Mouse (Mus musculus): ENCODE data around the gene Tubb5. TPM values are rescaled to one million over a fixed set of nuclear protein-coding genes. Genes with fewer than 3 reads are reported as not detected.

Gene Tubb5
- total RNA-seq (2021), result 100 to 1,000 TPM; 188 to 218 TPM
- long read RNA-seq, experiment 1, transcript Tubb5-201 (4 exons, 2,649 nt), result major isoform, 188 of 228 reads
- long read RNA-seq, experiment 1, partial matches to known transcripts, result 1 of 228 reads
- long read RNA-seq, experiment 1, other reads (novel, unspliced or antisense), result 38 of 228 reads
- long read RNA-seq, experiment 2, transcript Tubb5-201 (4 exons, 2,649 nt), result major isoform, 106 of 117 reads
- long read RNA-seq, experiment 2, partial matches to known transcripts, result 0 of 117 reads
- long read RNA-seq, experiment 2, other reads (novel, unspliced or antisense), result 10 of 117 reads

DNA sequence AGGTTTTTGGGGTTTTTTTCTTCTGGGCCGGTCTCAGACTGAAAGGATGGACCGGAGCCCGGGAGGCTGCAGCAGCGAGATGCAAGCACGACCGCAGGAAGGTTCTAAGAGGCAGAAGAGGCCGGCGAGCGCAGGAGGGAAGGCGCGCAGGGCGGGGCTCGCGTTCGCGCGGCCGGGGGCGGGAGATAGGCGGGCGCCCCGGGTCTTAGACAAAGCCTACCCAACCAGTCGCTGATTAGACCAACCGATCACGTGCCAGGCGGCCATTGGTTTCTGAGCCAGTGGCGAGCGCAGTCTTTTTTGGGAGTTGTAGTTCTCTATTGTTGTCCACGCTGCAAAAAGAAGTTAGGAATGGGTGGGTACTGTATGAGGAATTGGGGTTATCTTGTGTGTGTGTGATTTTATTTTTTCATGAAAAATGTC, at the start of gene Tubb5:
TSS of gene Tubb5 (minus strand) at position 185 of the 423 bp plus-strand sequence.
- DNase-seq, result peak; percentile 98

- no peak for DNase-seq
Observed at GRCm38 (mm10) chr17:35887725-35888124, 49.6 kb upstream of the Tubb5 start.

- no peak for DNase-seq
Observed at GRCm38 (mm10) chr17:35883777-35884176, 45.7 kb upstream of the Tubb5 start.

DNA sequence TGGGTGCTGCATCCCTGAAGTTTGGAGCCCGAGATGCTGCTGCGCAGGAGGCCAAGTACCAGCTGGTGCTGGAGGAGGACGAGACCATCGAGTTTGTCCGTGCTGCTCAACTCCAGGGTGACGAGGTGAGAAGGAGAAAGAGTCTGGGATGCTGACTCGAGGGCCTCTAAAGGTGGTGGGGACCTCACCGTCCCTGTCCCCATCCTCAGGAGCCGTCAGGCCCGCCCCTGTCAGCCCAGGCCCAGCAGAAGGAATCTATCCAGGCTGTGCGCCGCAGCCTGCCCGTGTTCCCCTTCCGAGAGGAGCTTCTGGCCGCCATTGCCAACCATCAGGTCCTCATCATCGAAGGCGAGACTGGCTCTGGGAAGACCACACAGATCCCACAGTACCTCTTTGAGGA, 44.8 kb upstream of the Tubb5 start:
- DNase-seq, result no peak

DNA sequence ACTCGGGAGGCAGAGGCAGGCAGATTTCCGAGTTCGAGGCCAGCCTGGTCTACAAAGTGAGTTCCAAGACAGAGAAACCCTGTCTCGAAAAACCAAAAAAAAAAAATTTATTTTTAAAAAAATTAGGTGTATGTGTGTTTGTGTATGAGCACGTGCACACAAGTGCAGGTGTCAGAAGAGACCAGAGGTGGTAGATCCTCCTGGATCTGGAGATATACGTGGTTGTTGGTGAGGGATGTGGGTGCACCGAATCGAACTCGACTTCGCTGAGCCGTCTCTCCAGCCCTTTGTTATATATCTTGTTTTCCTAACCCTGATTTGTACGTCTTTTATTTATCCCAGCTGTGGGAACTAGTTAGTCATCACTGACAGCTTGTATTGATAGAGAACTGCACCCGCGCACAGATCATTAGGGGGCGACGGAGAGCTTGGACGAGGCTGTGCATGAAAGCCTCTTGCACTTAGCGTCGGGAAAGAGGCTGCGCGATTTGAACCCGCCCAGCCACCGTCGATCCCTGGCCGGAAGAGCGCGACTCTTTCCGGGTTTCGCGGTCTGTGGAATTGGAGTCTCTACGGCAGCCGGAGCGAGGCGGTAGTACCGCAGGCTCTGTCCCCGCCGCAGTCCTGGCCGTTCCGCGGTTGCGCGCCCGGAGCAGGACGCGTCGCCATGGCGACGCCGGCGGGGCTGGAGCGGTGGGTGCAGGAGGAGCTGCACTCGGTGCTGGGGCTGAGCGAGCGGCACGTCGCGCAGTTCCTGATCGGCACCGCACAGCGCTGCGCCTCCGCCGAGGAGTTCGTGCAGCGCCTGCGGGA, 41.3 kb upstream of the Tubb5 start, which contains the start of gene Dhx16:
TSS of gene Dhx16 (plus strand) at position 575 of the 813 bp plus-strand sequence.
- peak; percentile 96 to 98 for DNase-seq

GRCm38 (mm10) chr17:35874721-35875120, 36.6 kb upstream of the Tubb5 start:
- peak in 1 of 2 experiments; percentile 33 for DNase-seq

DNA sequence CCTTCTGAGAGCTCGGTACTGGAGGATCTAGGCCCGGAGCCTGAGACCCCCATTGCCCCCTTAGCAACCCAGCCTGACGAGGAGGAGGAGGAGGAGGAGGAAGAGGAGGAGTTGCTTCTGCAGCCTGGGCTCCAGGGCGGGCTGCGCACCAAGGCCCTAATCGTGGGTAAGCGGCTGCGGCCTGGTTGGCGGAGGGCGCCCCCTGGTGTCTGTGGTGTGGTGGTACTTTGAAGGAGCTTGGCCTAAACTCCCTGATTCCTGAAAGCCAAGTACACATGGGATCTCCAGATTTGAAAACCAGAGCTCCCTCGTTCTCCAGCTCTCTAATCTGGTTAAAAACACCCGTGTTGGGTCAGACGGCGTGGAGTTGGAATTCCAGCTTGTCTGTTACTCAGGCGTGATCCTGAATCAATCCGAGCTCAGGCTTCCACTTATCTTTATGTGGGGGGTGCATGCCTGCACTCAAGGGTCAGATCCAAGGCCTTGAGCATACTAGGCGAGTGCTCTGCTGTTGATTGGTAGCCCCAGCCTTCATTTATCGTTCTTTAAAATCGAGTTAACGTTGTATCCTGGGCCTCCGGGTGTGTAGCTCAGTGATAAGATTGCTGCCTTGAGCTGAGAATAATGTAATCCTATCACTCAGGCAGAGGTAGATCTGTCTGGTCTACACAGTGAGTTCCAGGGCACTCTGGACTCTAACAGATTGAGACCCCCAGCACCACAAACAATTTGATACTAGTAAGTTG, 35.8 kb upstream of the Tubb5 start:
- DNase-seq, result peak; percentile 94 to 96

DNA sequence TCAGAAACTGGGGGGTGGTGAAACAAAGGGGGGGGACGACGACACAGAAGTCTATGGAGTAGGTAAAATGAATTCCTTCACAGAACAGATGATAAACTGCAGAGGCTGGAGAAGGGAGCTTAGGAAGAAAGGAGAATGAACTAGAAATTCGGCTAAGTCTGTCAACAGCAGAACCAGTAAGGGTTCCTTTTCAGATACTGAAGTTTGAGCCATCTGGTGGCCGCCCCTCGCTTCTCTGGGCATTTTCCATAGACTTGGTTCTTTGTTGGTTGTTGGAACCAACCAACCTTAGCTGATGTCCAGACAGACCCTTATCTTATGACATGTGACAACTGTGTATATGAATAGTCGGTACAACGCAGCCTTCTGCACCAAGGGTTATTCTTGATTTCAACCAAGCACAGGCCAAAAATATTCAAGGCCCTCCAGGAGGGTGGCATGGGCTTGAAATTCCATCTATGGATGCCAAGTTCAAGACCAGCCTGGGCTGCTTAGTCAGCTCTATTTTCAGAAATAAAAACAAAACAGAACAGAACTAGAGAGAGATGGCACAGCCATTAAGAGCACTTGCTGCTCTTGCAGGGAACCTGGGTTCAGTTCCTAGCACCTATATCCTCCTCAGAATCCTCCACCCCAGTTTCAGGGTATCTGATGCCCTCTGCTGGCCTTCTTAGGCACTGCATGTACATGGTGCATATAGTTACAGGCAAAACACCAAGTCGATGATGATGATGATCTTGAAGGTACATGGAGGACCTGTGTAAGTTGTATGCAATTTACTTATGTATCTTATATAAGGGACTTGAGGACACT, 33.0 kb upstream of the Tubb5 start:
- DNase-seq, result peak; percentile 32 to 40

DNA sequence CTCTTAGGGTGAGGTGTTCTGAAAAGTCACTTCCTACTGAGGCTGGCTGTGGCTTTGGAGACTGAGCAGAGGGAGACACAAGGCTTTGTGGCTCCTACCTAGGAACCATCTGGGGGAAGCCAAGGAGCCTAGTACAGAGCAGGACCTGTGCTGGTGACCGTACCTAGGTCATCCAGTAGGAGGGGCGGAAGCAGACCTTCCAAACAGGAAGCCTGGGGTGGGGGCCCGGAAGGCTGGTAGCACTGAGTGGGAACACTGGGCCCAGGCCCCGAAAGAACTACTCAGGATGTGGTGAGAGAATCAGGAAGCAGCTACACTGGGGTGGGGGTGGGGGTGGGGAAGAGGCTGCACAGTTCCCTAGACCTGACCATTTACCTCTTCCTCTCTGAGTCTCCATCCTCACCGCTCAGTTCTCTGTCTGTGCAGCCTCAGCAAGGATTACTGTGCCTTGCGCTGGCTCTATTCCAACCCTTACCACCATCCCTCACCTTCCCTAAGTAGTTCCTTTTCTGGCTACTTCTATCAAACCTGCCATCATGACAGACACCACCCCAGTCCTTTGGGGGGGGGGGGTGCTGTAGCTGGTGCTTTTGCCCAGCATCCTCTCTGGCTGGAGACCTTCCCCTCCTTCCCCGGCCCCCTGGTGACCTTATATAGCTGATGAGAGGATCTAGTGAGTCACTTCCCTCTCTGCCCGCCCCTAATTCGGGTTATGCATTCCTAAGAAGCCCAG, 32.2 kb upstream of the Tubb5 start:
- peak; percentile 70 to 81 for DNase-seq

- DNase-seq, result peak; percentile 53 to 71
Observed at GRCm38 (mm10) chr17:35869346-35870067, 31.4 kb upstream of the Tubb5 start.

DNA sequence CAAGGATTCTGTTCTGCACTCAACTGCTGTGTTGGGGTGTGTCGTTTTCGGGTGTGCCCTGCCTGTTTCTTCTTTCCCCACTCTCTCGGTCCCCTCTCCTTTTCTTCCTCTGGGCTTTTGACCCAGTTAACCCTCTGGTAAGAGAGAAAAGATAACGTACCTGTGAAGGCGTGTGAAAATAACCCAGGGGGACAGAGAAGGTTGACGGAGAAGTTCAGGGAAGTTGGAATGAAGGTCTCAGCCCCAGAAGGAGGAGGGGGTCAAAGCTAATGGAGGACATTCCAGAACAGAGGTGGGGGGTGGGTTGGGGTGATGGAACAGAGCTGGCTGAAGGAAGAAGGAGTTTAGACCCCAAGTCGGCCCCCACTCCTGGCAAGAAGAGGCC, 30.8 kb upstream of the Tubb5 start:
- DNase-seq, result no peak

- DNase-seq, result peak; percentile 38 to 66
Observed at GRCm38 (mm10) chr17:35868165-35868820, 30.2 kb upstream of the Tubb5 start.

DNA sequence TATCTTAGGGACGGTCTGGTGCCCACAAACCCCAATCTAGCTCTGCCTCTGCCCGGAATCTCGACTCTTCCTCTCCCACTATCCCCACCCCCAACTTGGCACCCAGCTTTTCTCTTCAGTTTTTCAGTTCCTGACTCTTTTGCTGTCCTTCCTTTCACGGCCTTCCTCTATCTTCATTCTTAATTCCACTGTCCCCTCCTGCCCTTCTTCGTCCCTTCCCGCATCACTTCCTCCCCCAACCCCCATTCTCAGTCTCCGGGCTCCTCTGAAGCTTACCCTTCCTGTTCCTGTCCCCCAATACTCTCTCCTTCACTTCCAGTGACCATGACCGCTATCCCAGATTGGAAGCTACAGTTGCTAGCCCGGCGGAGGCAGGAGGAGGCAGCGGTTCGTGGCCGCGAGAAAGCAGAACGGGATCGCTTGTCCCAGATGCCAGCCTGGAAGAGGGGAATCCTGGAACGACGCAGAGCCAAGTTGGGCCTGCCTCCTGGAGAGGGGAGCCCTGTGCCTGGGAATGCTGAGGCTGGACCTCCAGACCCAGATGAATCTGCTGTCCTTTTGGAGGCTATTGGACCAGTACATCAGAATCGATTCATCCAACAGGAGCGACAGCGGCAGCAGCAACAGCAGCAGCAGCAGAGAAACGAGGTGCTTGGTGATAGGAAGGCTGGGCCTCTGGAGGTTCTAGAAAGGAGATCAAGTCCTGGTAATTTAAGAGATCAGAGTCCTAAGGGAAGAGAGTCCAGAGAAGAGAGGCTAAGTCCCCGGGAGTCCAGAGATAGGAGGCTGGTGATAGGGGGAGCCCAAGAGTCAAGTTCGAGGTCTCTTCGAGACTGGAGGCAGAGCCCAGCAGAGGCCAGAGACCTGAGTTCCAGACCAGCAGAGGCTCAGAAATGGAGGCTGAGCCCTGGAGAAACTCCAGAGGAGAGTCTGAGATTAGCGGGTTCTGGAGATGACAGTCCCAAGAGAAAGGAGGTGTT, 29.1 kb upstream of the Tubb5 start:
- DNase-seq, result peak; percentile 59 to 75

GRCm38 (mm10) chr17:35866281-35866831, 28.2 kb upstream of the Tubb5 start:
- peak; percentile 80 to 87 for DNase-seq

DNA sequence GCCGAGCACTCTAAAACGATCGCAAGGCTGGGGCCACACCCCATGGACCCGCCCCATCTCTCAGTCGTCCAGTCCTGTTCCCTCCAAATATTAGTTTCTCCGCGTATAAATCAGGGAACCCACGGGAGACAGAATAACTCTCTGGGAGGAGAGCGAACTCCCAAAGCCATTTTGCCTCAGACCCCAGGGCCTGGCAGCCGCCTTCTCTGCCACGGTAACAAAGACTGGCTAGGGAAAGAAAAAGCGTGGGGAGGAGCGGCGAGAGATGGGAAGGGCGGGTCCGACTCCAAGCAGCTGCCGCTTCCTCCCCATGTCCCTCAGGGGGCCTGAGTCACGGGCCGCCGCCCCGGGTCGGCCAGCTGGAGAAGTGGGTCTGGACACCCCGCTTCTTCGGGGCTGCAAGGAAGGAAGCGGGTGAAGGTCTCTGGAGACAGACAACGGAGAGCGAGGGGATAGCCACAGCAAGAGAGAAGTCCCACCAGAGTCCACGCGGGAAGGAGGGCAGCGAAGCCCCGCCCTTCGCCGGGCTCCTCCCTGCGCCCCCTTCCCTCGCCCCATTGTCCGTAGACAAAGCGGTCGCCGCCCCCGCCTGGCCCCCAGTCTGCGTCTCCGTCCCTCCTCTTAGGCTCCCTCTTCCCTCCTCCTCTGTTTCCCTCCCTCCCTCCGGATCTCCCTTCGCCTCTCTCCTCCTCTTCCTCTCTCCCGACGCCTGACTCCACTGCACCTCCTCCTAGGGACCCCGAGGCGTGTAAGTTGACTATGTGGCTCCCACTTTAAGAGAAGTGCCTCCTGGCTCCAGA, 27.6 kb upstream of the Tubb5 start, which contains the start of gene Ppp1r18:
TSS of gene Ppp1r18 (plus strand) at position 113 of the 800 bp plus-strand sequence.
- peak; percentile 75 to 85 for DNase-seq

DNA sequence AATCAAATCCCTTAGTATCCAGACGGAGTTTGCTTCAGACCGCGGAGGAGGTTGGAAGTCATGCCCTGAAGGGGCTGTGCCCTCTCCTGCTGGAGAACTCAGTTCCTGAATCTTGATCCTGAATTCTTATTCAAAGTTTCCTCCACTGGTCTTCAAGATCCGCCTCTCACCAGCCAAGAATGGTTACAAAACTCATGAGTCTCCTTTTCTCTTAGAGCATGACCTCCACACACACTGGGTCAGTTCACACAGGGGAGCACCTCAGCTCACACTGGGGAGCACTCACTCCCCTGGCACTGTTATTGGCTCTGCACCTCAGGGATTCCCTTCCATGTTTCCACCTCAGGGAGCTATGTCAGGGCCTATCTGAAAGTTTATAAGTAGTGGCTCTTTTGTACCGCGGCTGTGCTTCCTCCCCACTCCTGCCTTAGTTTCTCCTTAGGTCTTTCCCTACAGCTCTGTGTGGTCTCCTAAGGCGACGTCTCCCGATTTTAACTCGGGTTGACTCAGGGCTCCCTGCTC, 26.8 kb upstream of the Tubb5 start:
- no peak for DNase-seq
